Mouse (Mus musculus): ENCODE results near the gene Nmi. TPM values are rescaled to one million over a fixed set of nuclear protein-coding genes. Genes with fewer than 3 reads are reported as not detected.

The Nmi gene
- polyA plus RNA-seq, 1 experiment: 8.1 TPM

- no peak for DNase-seq (ENCODE audit: extremely low spot score in 1 of 2, low spot score in 1 of 2)
Measured at GRCm38 (mm10) chr2:51948105-51948830, 25.0 kb downstream of the Nmi start.

GRCm38 (mm10) chr2:51945812-51946211 is 27.5 kb downstream of the Nmi start:
- DNase-seq (ENCODE audit: extremely low spot score in 1 of 2, low spot score in 1 of 2): no peak

GRCm38 (mm10) chr2:51941832-51942231 is 31.5 kb downstream of the Nmi start:
- no peak for DNase-seq (ENCODE audit: extremely low spot score in 1 of 2, low spot score in 1 of 2)

GRCm38 (mm10) chr2:51938750-51939149 is 34.5 kb downstream of the Nmi start:
- no peak for DNase-seq (ENCODE audit: extremely low spot score in 1 of 2, low spot score in 1 of 2)

- no peak for DNase-seq (ENCODE audit: extremely low spot score in 1 of 2, low spot score in 1 of 2)
Measured at GRCm38 (mm10) chr2:51937004-51937403, 36.3 kb downstream of the Nmi start.

- no peak for DNase-seq (ENCODE audit: extremely low spot score in 1 of 2, low spot score in 1 of 2)
Measured at GRCm38 (mm10) chr2:51936585-51936984, 36.7 kb downstream of the Nmi start.

- no peak for DNase-seq (ENCODE audit: extremely low spot score in 1 of 2, low spot score in 1 of 2)
Measured at GRCm38 (mm10) chr2:51935921-51936320, 37.4 kb downstream of the Nmi start.

- DNase-seq (ENCODE audit: extremely low spot score in 1 of 2, low spot score in 1 of 2): peak; percentile 20 to 78
Measured at GRCm38 (mm10) chr2:51934574-51935334, 38.5 kb downstream of the Nmi start, which contains the start of gene Rbm43. Gene Rbm43 (minus strand): TSS chr2:51935163.

GRCm38 (mm10) chr2:51933341-51934134 is 39.8 kb downstream of the Nmi start:
- DNase-seq (ENCODE audit: extremely low spot score in 1 of 2, low spot score in 1 of 2): no peak

- no peak for DNase-seq (ENCODE audit: extremely low spot score in 1 of 2, low spot score in 1 of 2)
Measured at GRCm38 (mm10) chr2:51931241-51931640, 42.1 kb downstream of the Nmi start.

- peak in 1 of 2 experiments; percentile 90 for DNase-seq (ENCODE audit: extremely low spot score in 1 of 2, low spot score in 1 of 2)
Measured at GRCm38 (mm10) chr2:51914944-51915680, 58.2 kb downstream of the Nmi start.

- DNase-seq (ENCODE audit: extremely low spot score in 1 of 2, low spot score in 1 of 2): no peak
Measured at GRCm38 (mm10) chr2:51914532-51914931, 58.8 kb downstream of the Nmi start.

GRCm38 (mm10) chr2:51912740-51913139 is 60.6 kb downstream of the Nmi start:
- no peak for DNase-seq (ENCODE audit: extremely low spot score in 1 of 2, low spot score in 1 of 2)

GRCm38 (mm10) chr2:51911864-51912263 is 61.4 kb downstream of the Nmi start:
- DNase-seq (ENCODE audit: extremely low spot score in 1 of 2, low spot score in 1 of 2): no peak

- DNase-seq (ENCODE audit: extremely low spot score in 1 of 2, low spot score in 1 of 2): no peak
Measured at GRCm38 (mm10) chr2:51907538-51908110, 65.7 kb downstream of the Nmi start.

GRCm38 (mm10) chr2:51905637-51906036 is 67.7 kb downstream of the Nmi start:
- no peak for DNase-seq (ENCODE audit: extremely low spot score in 1 of 2, low spot score in 1 of 2)
